Mouse (Mus musculus) liver, postnatal 0 days (tissue): ENCODE measurements around the gene 1810010H24Rik. TPM values are rescaled to one million over a fixed set of nuclear protein-coding genes. Genes with fewer than 3 reads are reported as not detected.
A peak's percentile ranks its signal among the peaks of the same experiment; 100 is the strongest.
"Not testable (repeated sequence)": the region's sequence is repeated elsewhere in the genome, so short reads cannot be mapped to it uniquely, and the experiment has no call there.

Source experiments
- ATAC-seq: fragments of 200-750 bp; cut with Nextera tagmentation; 2 replicates; pipeline ENCODE4 v1.8.0; 2017; ENCODE audit warnings: mild to moderate bottlenecking, moderate library complexity
- DNase-seq: peaks from one replicate; pipeline ENCODE4 v3.0.0-alpha.2; 2016
- H3K27ac ChIP-seq: fragments of 300-500 bp; sonication (generic); 2 replicates; pipeline ENCODE4 v1.5.1; 2014; ENCODE audit warnings: antibody characterized with exemption, moderate library complexity, mild to moderate bottlenecking, low read depth
- H3K27me3 ChIP-seq: fragments of 300-500 bp; sonication (generic); 2 replicates; pipeline ENCODE4 v1.6.1; 2014; ENCODE audit warnings: low read length, control low read depth, mixed read lengths; ENCODE audit not compliant: insufficient read depth
- H3K36me3 ChIP-seq: fragments of 300-500 bp; sonication (generic); replicated peaks from 2 replicates; pipeline ENCODE4 v1.6.1; 2014; ENCODE audit warnings: mild to moderate bottlenecking, control low read depth, low read length, moderate library complexity, mixed read lengths; ENCODE audit not compliant: insufficient read depth
- H3K4me1 ChIP-seq: fragments of 300-500 bp; sonication (generic); 2 replicates; pipeline ENCODE4 v1.6.1; 2014; ENCODE audit warnings: antibody characterized with exemption, mild to moderate bottlenecking, control low read depth; ENCODE audit not compliant: insufficient read depth
- H3K4me2 ChIP-seq: fragments of 300-500 bp; sonication (generic); 2 replicates; pipeline ENCODE4 v1.6.1; 2014; ENCODE audit warnings: low read depth, mild to moderate bottlenecking, low read length, moderate library complexity, mixed read lengths
- H3K4me3 ChIP-seq: fragments of 300-500 bp; sonication (generic); 2 replicates; pipeline ENCODE4 v1.5.1; 2014; ENCODE audit warnings: low read depth, low read length
- H3K9ac ChIP-seq: fragments of 300-500 bp; sonication (generic); replicated peaks from 2 replicates; pipeline ENCODE4 v1.6.1; 2014; ENCODE audit warnings: mild to moderate bottlenecking, moderate library complexity
- H3K9me3 ChIP-seq: fragments of 300-500 bp; sonication (generic); 2 replicates; pipeline ENCODE4 v1.6.1; 2016; ENCODE audit warnings: mild to moderate bottlenecking, control low read depth, low read length, mixed read lengths
- CTCF ChIP-seq: sonication (generic); IDR thresholded peaks from 2 replicates; pipeline ENCODE4 v1.5.1; 2016; ENCODE audit warnings: antibody characterized with exemption, low read depth
- EP300 ChIP-seq: IDR thresholded peaks from 2 replicates; pipeline ENCODE4 v1.6.1; 2016; ENCODE audit warnings: antibody characterized with exemption, low read depth, mild to moderate bottlenecking
- WGBS: fragments of 180-500 bp; shearing (Covaris S2); extraction: QIAGEN DNeasy Blood & Tissue Kit; methylation state at CpG from one replicate; pipeline ENCODE4 v1.1.7; 2014; ENCODE audit not compliant: insufficient replicate concordance; 5-methylcytosine and 5-hydroxymethylcytosine counted together
- polyA plus RNA-seq: library from polyadenylated mRNA; unstranded; fragments of >200 nt; fragmentation: Nextera tagmentation; extraction: Ambion mirVana; gene quantifications from 2 replicates; pipeline ENCODE4 v1.2.1, GENCODE M21; 2015

Gene 1810010H24Rik
- polyA plus RNA-seq, 1 experiment from 2014 or later, result 7.3 TPM

- Histone ChIP-seq H3K27ac (peak overlapping the region; percentile 67; the same call in 1 of the 2 replicates), H3K36me3 (peaks cover 37% of the 10 kb centered on the region), H3K27me3 (no peaks in the 10 kb centered on the region), H3K4me1 (peaks cover 4% of the 10 kb centered on the region; the same call in 1 of the 2 replicates), H3K9me3 (no peaks in the 10 kb centered on the region), H3K4me3 (no peak overlapping the region), H3K9ac (no peak overlapping the region), H3K4me2 (peak overlapping the region; percentile 11; the same call in 1 of the 2 replicates)
- WGBS, result 80% methylated on average over 15 of the region's 15 CpGs
- no peak for DNase-seq
- TF ChIP-seq EP300 (no peak), CTCF (0 out of 2 replicates have a peak, but pooled peaks have one; percentile 13)
- ATAC-seq, result peak; percentile 47
These were observed 21.5 kb downstream of the 1810010H24Rik start for GRCm38 (mm10) chr11:107046766-107047620.

GRCm38 (mm10) chr11:107054870-107055269 lies 29.4 kb downstream of the 1810010H24Rik start:
- ATAC-seq, result peak; percentile 74
- Histone ChIP-seq H3K27me3 (no peaks in the 10 kb centered on the region), H3K4me1 (no peaks in the 10 kb centered on the region), H3K4me2 (no peak overlapping the region), H3K9me3 (no peaks in the 10 kb centered on the region), H3K9ac (no peak overlapping the region), H3K36me3 (peaks cover 72% of the 10 kb centered on the region), H3K4me3 (no peak overlapping the region), H3K27ac (no peak overlapping the region)
- WGBS, result 83% methylated on average over 6 of the region's 6 CpGs
- DNase-seq, result no peak
- TF ChIP-seq CTCF (no peak), EP300 (no peak)

GRCm38 (mm10) chr11:107057391-107057790 lies 31.9 kb downstream of the 1810010H24Rik start:
- TF ChIP-seq CTCF (no peak), EP300 (no peak)
- no peak for ATAC-seq
- H3K27me3 ChIP-seq, result no peaks in the 10 kb centered on the region
- no peaks in the 10 kb centered on the region for H3K4me1 ChIP-seq
- no peak overlapping the region for H3K4me2 ChIP-seq
- H3K36me3 ChIP-seq, result peaks cover 89% of the 10 kb centered on the region
- no peak overlapping the region for H3K27ac ChIP-seq
- 88% methylated on average over 6 of the region's 6 CpGs for WGBS
- H3K9me3 ChIP-seq, result no peaks in the 10 kb centered on the region
- DNase-seq, result no peak
- no peak overlapping the region for H3K9ac ChIP-seq
- H3K4me3 ChIP-seq, result no peak overlapping the region

- not testable (repeated sequence) for ATAC-seq
These were observed 34.2 kb downstream of the 1810010H24Rik start for GRCm38 (mm10) chr11:107059634-107060033.

GRCm38 (mm10) chr11:107060941-107061340 lies 35.5 kb downstream of the 1810010H24Rik start:
- Histone ChIP-seq H3K4me1 (no peaks in the 10 kb centered on the region), H3K9ac (no peak overlapping the region), H3K9me3 (no peaks in the 10 kb centered on the region), H3K4me2 (no peak overlapping the region), H3K27ac (no peak overlapping the region), H3K4me3 (no peak overlapping the region), H3K36me3 (peaks cover 83% of the 10 kb centered on the region), H3K27me3 (no peaks in the 10 kb centered on the region)
- TF ChIP-seq EP300, result no peak
- no peak for TF ChIP-seq CTCF
- 82% methylated on average over 1 of the region's 1 CpGs for WGBS
- DNase-seq (no peak), ATAC-seq (no peak)

More at GRCm38 (mm10) chr11:107059634-107060033, 34.2 kb downstream of the 1810010H24Rik start:
- H3K4me1 ChIP-seq, H3K9ac ChIP-seq, H3K4me3 ChIP-seq, DNase-seq, H3K9me3 ChIP-seq, H3K4me2 ChIP-seq, H3K27ac ChIP-seq, H3K27me3 ChIP-seq: not testable (repeated sequence)
- peak; percentile 68 for TF ChIP-seq EP300
- peaks cover 82% of the 10 kb centered on the region for H3K36me3 ChIP-seq
- WGBS, result 69% methylated on average over 3 of the region's 3 CpGs

- no peak overlapping the region for H3K27ac ChIP-seq
- DNase-seq (no peak), ATAC-seq (no peak)
- H3K4me2 ChIP-seq, result no peak overlapping the region
- no peak for TF ChIP-seq EP300
- TF ChIP-seq CTCF, result no peak
- no peaks in the 10 kb centered on the region for H3K27me3 ChIP-seq
- H3K9me3 ChIP-seq, result no peaks in the 10 kb centered on the region
- no peak overlapping the region for H3K9ac ChIP-seq
- no peaks in the 10 kb centered on the region for H3K4me1 ChIP-seq
- H3K36me3 ChIP-seq, result peaks cover 83% of the 10 kb centered on the region
- 92% methylated on average over 3 of the region's 3 CpGs for WGBS
- H3K4me3 ChIP-seq, result no peak overlapping the region
These were observed 37.6 kb downstream of the 1810010H24Rik start for GRCm38 (mm10) chr11:107063067-107063466.
